Mouse (Mus musculus): ENCODE data around the gene Trnau1ap. TPM values are rescaled to one million over a fixed set of nuclear protein-coding genes. Genes with fewer than 3 reads are reported as not detected.
A peak's percentile ranks its signal among the peaks of the same experiment; 100 is the strongest.

Trnau1ap gene
- polyA plus RNA-seq, 1 experiment = 19.1 TPM

DNA sequence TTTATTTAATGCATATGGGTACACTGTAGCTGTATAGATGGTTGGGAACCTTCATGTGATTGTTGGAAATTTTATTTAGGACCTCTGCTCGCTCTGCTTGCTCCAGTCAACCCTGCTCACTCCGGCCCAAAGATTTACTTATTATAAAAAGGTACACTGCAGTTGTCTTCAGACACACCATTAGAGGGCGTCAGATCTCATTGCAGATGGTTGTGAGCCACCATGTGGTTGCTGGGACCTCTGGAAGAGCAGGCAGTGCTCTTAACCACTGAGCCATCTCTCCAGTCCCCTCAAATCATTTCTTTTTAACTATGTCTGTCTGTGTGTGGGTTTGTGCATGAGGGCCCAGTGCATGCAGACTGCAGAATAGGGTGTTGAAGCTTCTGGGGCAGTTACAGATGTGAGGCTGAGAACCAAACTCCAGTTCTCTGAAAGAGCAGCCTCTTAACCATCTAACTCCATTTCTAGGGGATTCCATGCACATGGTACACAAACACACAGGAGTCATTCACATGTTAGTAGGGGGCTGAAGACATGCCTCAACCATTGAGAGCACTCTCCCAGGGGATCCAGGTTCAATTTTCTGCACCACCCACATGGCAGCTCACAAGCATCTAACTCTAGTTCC, 20.3 kb upstream of the Trnau1ap start:
- no peak for TF ChIP-seq POLR2A (IDR thresholded peaks at IDR 0.05; ENCODE audit: borderline replicate concordance, insufficient read depth, low read length)
- no peak for TF ChIP-seq CTCF (IDR thresholded peaks at IDR 0.05; ENCODE audit: borderline replicate concordance, insufficient read depth, low read depth, low read length)
- WGBS = 61% methylated on average over 3 of the region's 3 CpGs
- no peak overlapping the region for H3K27ac ChIP-seq (ENCODE audit: insufficient read depth, low read length)
- H3K4me3 ChIP-seq (replicated peaks; ENCODE audit: insufficient read depth, low read depth, low read length) = no peak overlapping the region
- H3K4me1 ChIP-seq (ENCODE audit: control insufficient read depth, insufficient read depth, low read length) = no peaks in the 10 kb centered on the region; the same call in 1 of the 2 replicates
- no peaks in the 10 kb centered on the region for H3K27me3 ChIP-seq (ENCODE audit: control insufficient read depth, insufficient read depth, low read length)
- no peak for DNase-seq

DNA sequence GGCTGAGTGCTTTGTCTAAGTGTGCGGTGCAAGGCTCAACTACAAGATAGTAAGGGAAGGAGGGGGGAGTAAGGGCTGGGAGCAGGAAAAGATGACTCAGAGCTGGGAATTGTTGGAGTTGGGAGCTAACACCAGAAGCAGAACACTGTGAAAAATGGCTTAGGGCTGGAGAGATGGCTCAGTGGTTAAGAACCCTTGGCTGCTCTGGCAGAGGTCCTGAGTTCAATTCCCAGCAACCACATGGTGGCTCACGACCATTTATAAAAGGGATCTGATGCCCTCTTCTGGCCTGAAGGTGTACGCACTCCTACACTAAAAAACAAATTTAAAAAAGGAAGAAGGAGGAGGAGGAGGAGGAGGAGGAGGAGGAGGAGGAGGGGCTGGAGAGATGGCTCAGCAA, 17.3 kb upstream of the Trnau1ap start:
- DNase-seq = no peak
- TF ChIP-seq CTCF (IDR thresholded peaks at IDR 0.05; ENCODE audit: borderline replicate concordance, insufficient read depth, low read depth, low read length) (no peak), POLR2A (IDR thresholded peaks at IDR 0.05; ENCODE audit: borderline replicate concordance, insufficient read depth, low read length) (no peak)
- H3K4me1 ChIP-seq (ENCODE audit: control insufficient read depth, insufficient read depth, low read length) = no peaks in the 10 kb centered on the region; the same call in 1 of the 2 replicates
- H3K4me3 ChIP-seq (replicated peaks; ENCODE audit: insufficient read depth, low read depth, low read length) = no peak overlapping the region
- 68% methylated on average over 3 of the region's 3 CpGs for WGBS
- H3K27ac ChIP-seq (ENCODE audit: insufficient read depth, low read length) = no peak overlapping the region
- H3K27me3 ChIP-seq (ENCODE audit: control insufficient read depth, insufficient read depth, low read length) = no peaks in the 10 kb centered on the region

DNA sequence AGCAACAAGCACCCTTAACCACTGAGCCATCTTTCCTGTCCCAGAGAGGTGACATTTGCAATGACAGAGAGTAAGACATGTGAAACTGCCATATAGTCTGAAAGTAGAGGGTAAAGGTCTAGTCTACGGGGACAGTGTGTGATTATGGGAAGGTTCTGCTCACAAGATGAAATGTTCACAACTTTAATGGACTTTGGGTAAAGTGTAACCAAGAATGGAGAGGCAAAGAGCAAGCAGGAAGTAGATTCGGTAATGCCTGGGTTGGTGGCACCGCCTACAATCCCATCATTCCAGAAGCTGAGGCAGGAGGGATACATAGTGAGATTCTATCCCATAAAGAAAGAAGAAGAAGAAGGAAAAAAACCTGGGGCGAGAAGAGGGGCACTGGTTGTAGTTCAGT, 16.9 kb upstream of the Trnau1ap start:
- DNase-seq = no peak

DNA sequence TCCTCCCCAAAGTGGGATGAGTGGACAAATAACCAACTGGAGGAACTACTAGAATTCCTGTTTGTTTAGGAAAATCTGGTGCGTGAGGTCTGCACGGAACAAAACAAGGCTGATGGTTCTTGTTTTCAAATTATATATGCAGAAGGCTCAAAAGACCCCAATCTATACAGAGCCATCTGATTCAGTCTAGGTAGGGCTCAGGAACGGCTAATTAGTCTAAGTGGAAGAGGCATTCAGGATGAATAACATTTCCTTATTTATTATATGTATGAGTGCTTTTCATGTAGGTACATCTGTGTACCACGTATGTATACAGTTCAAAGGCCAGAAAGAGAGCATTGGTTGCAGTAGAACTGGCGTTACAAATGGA, 16.5 kb upstream of the Trnau1ap start:
- no peak overlapping the region for H3K27ac ChIP-seq (ENCODE audit: insufficient read depth, low read length)
- WGBS = 41% methylated on average over 5 of the region's 5 CpGs
- no peak overlapping the region for H3K4me3 ChIP-seq (replicated peaks; ENCODE audit: insufficient read depth, low read depth, low read length)

More for the DNA sequence above, 16.9 kb upstream of the Trnau1ap start:
- H3K4me1 ChIP-seq (ENCODE audit: control insufficient read depth, insufficient read depth, low read length) = no peaks in the 10 kb centered on the region; the same call in 1 of the 2 replicates
- H3K27me3 ChIP-seq (ENCODE audit: control insufficient read depth, insufficient read depth, low read length) = no peaks in the 10 kb centered on the region
- no peak overlapping the region for H3K27ac ChIP-seq (ENCODE audit: insufficient read depth, low read length)
- TF ChIP-seq POLR2A (IDR thresholded peaks at IDR 0.05; ENCODE audit: borderline replicate concordance, insufficient read depth, low read length) = no peak
- TF ChIP-seq CTCF (IDR thresholded peaks at IDR 0.05; ENCODE audit: borderline replicate concordance, insufficient read depth, low read depth, low read length) = no peak
- WGBS = 83% methylated on average over 4 of the region's 4 CpGs
- H3K4me3 ChIP-seq (replicated peaks; ENCODE audit: insufficient read depth, low read depth, low read length) = no peak overlapping the region

DNA sequence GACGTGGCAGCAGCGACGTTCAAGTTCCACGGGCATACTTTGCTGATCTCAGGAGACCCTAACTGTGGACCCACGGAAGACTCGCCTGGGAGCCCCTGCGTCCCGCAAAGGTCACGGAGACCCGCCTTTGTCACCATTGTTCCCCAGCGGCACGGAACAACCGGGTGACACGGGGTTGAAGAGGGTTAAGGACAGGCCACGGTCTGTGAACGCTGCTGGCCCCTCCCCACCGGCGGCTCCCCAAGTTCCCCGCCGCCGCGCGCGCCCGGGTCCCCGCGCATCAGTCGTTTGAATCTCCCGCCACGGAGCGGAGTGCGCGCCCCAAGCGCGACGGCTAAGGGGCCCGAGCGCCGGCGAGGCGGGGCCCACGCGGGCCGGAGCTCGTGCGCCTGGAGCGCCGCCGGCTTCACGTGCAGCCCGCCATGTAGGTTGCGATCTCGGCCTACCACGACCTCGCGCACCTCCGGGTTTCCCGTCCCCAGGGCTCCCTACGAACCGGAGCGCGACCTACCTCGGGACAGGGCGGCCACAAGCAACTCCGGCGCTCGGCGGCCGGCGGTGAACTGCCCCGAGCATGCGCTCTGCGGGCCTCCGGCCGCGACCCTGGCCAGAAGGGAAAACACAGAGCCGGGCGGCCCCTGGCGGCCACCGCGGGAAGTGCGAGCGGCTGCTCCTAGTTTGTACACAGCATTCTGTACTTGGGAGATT, 16.0 kb upstream of the Trnau1ap start:
- H3K27ac ChIP-seq (ENCODE audit: insufficient read depth, low read length) = peak overlapping the region; percentile 37; the same call in 1 of the 2 replicates
- TF ChIP-seq CTCF (IDR thresholded peaks at IDR 0.05; ENCODE audit: borderline replicate concordance, insufficient read depth, low read depth, low read length) = peak; percentile 84
- peak; percentile 72 for TF ChIP-seq POLR2A (IDR thresholded peaks at IDR 0.05; ENCODE audit: borderline replicate concordance, insufficient read depth, low read length)
- peak; percentile 92 to 97 for DNase-seq
- under 1% methylated on average over 83 of the region's 83 CpGs for WGBS
- H3K4me1 ChIP-seq (ENCODE audit: control insufficient read depth, insufficient read depth, low read length) = no peaks in the 10 kb centered on the region; the same call in 1 of the 2 replicates
- peak overlapping the region; percentile 72 for H3K4me3 ChIP-seq (replicated peaks; ENCODE audit: insufficient read depth, low read depth, low read length)
- no peaks in the 10 kb centered on the region for H3K27me3 ChIP-seq (ENCODE audit: control insufficient read depth, insufficient read depth, low read length)

More for the DNA sequence above, 16.5 kb upstream of the Trnau1ap start:
- H3K4me1 ChIP-seq (ENCODE audit: control insufficient read depth, insufficient read depth, low read length) = no peaks in the 10 kb centered on the region; the same call in 1 of the 2 replicates
- no peak for DNase-seq
- no peaks in the 10 kb centered on the region for H3K27me3 ChIP-seq (ENCODE audit: control insufficient read depth, insufficient read depth, low read length)
- TF ChIP-seq CTCF (IDR thresholded peaks at IDR 0.05; ENCODE audit: borderline replicate concordance, insufficient read depth, low read depth, low read length) (no peak), POLR2A (IDR thresholded peaks at IDR 0.05; ENCODE audit: borderline replicate concordance, insufficient read depth, low read length) (no peak)

DNA sequence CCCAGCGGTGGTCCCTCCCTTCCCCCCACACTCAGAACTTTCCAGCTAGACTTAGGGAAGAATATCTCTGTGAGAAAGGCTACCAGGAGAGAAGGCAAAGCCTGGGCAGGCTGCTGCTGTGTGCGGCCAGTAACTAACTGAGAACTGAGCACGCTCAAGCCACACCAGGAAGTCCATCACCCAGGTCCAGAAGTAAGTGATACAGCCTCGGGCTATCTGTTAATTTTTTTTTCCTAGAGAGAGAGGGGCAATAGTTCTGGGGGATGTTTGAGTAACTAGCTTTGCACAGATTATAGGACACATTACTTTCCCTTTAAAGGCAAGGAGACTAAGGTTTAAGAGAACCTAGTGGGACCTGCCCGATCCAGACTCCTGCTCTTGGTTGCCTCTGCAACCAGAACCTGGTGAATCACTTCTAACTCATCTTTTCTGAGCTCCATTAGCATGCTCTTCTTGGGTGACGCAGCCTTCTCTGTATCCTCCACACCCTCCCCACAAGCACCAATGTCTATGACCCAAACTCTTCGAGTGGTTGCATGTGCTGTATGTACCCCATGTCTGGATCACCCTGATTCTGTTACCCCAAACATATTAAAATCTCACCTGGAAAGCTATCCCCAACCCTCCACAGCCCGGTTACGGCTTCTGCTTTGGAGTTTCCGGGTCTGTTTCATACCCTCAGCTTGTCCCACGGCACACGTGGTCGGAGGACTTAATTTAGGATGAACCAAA, 15.2 kb upstream of the Trnau1ap start:
- Histone ChIP-seq H3K27me3 (ENCODE audit: control insufficient read depth, insufficient read depth, low read length) (no peaks in the 10 kb centered on the region), H3K27ac (ENCODE audit: insufficient read depth, low read length) (no peak overlapping the region), H3K4me3 (replicated peaks; ENCODE audit: insufficient read depth, low read depth, low read length) (peak overlapping the region; percentile 72), H3K4me1 (ENCODE audit: control insufficient read depth, insufficient read depth, low read length) (no peaks in the 10 kb centered on the region; the same call in 1 of the 2 replicates)
- no peak for DNase-seq
- TF ChIP-seq CTCF (IDR thresholded peaks at IDR 0.05; ENCODE audit: borderline replicate concordance, insufficient read depth, low read depth, low read length) (no peak), POLR2A (IDR thresholded peaks at IDR 0.05; ENCODE audit: borderline replicate concordance, insufficient read depth, low read length) (no peak)
- WGBS = 7% methylated on average over 13 of the region's 13 CpGs

DNA sequence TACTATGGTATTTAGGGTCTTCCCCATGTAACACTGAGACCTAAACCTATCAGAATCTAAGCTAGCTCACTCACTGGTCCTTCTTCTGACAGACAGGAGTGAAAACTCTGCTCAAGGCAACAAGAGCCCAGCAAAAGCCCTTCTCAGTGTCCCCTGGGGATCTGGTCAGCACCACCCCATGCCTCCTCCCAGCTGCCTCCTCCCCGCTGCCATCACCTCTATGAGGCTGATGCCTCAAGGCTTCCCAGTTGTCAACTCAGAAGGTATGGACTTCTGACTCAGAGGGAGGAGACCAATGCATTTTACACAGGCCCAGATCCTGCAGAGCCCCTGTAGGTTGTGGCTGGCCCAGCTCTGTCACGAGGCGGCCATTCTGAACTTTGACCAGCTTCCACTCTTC, 12.1 kb upstream of the Trnau1ap start:
- Histone ChIP-seq H3K27ac (ENCODE audit: insufficient read depth, low read length) (no peak overlapping the region), H3K4me1 (ENCODE audit: control insufficient read depth, insufficient read depth, low read length) (no peaks in the 10 kb centered on the region; the same call in 1 of the 2 replicates), H3K4me3 (replicated peaks; ENCODE audit: insufficient read depth, low read depth, low read length) (no peak overlapping the region), H3K27me3 (ENCODE audit: control insufficient read depth, insufficient read depth, low read length) (no peaks in the 10 kb centered on the region)
- no peak for DNase-seq
- TF ChIP-seq POLR2A (IDR thresholded peaks at IDR 0.05; ENCODE audit: borderline replicate concordance, insufficient read depth, low read length) (no peak), CTCF (IDR thresholded peaks at IDR 0.05; ENCODE audit: borderline replicate concordance, insufficient read depth, low read depth, low read length) (no peak)
- 86% methylated on average over 3 of the region's 3 CpGs for WGBS

Data from cerebellum, adult 2 months (tissue).